Mouse (Mus musculus): Measurements from ENCODE around the gene Il1f5.
A peak's percentile ranks its signal among the peaks of the same experiment; 100 is the strongest.

Gene Il1f5

DNA sequence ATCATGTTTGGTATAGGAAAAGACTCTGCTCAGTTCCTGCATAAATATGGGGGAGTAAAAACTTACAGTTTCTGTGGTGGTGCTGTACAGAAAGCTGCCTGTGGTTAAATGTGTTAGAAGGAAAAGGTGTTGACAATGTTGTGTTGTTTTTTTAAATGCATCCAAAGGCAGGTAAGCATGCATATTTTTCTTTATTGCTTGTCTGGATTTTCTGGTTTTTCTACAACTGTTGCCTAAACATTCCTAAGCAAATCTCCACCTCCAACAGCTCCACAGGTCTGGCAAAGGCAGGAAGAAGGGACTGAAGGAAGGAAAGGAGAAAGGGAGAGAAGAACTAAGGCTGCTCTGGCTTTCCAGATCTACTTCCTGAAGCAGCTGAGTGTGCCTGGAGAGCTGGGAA lies at the start of gene Il1f5:
TSS of gene Il1f5 (plus strand) at position 301 of the 400 bp plus-strand sequence.
- no peak for DNase-seq (ENCODE audit: low spot score in 2 of 2)

DNA sequence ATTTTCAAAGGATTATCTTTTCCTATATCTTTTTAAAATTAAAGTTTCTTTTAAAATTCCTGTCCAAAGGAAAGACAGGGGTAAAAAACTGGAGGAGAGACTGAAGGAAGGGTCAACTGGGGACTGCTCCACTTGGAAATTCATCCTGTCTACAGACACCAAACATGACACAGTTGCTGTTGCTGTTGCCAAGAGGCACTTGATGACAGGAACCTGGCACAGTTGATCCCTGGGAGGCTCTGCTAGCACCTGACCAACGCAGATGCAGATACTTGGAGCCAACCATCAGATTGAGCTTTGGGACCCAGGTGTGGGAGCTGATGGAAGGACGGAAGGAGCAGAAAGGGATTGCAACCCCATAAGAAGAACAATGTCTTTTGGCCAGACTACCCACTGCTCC lies 49.6 kb upstream of the Il1f5 start:
- DNase-seq (ENCODE audit: low spot score in 2 of 2) = peak; percentile 8

DNA sequence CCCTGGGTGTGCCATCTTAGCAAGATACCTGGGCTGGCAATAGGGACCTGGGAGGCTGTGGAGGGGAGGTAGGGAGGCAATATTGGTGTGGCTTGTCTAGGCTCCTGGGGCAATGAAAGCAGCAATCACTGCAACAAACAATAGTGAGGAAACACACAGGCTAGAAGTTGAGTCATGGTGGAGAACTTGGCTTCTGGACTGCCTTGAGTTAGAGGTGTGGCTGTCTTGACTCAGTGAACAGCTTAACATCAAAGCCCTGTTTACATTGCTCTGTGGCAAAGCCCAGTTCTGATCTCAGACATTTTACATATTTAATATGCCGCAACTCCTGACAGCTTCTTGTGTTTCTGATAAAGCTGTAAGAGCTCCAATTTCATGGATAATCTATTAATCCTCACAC lies 9.3 kb upstream of the Il1f5 start:
- DNase-seq (ENCODE audit: low spot score in 2 of 2) = no peak

DNA sequence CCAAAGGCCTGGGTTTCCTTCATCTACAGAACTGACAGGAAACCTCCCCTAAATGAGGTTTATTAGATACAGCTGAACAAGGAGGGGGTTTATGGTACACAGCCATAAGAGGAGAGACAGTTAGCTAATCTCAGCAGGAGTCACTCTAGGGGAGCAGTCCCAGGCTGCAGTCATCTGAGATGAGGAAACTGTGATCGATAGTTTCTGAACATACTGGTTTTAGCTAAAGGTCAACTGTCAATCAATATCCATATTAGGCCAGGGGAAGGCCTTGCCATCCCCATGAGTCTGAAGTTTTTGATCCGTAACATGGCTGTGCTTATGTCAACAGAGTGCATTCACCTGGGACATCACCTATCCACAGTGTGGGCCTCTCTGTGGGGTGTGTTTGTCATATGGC lies 3.1 kb upstream of the Il1f5 start:
- DNase-seq (ENCODE audit: low spot score in 2 of 2) = no peak

- DNase-seq (ENCODE audit: low spot score in 2 of 2) = no peak
These were observed 1.6 kb upstream of the Il1f5 start for GRCm38 (mm10) chr2:24275146-24275545.

- DNase-seq (ENCODE audit: low spot score in 2 of 2) = no peak
These were observed 14.1 kb downstream of the Il1f5 start, which contains the start of gene Il1f10 for GRCm38 (mm10) chr2:24290896-24291295. TSS of gene Il1f10 (plus strand) at chr2:24291196.

DNA sequence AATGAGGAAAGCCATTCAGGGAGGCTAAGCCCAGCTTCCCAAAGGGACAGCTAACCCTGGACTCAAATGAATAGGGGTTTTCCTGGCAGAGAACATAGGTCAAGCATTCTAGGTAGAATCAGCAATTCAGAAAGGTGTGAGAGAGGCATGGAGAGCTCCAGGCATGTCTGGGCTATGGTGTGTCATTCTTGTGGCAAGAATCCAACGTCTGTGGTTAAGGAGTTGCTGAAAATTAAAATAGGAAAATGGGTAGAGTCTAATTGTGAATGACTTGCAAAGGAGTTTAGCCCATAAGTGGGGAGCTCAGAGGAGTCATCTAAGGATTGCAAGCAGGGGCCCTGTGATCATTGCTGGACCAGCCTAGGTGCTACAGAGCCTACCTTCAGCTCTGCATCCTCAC lies 17.9 kb downstream of the Il1f5 start:
- no peak for DNase-seq (ENCODE audit: low spot score in 2 of 2)

DNA sequence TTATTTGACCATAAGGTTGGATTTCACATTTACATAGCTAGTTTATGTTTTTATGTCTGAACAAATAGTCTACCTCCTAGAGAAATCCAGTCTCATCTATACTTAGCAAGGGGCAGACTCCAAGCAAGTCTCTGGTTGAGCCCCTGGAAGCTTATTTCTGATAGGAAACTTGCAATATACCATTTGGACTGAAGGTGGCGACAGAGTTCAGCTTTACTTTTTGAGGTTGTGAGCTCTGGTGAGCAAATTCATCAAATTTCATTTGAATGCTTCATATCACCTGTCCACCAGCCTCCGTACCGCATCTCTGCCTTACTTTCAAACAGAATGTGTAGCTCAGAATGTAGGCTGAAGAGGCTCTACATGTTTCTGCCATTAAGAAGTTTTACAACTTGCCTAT lies 20.1 kb downstream of the Il1f5 start:
- DNase-seq (ENCODE audit: low spot score in 2 of 2) = no peak

DNA sequence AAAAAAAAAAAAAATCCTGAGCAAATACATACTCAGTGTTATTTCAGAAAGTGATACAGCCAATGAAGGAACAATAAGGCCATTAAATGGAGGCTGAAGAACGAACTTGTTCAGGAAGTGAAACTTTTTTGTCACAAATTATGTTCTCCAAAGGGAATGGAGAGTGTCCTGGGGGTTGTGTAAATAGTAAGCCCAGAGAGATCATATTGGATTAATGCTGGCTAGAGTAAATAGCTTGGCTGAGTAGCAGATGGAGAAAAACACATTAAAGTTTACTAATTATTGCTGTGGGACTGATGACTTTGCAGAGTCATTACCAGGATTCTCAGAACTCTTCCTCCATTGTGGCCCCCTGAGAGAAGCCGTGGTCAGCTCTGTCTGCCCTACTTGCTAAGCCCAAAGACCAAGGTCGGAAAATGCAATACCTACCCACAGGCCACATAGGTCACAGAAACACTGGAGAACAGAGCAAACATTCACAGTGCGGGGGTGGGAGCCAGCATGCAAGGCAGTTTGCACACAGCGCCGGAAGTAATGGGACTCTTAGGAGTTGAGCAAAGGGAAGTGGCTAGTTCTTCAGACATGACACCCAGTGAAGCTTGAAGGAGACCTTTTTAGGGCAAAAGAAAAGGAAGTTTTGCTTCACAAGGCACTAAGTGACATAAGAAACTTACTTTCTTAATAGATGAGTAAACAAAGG lies 34.7 kb downstream of the Il1f5 start:
- peak in 1 of 2 experiments; percentile 2 for DNase-seq (ENCODE audit: low spot score in 2 of 2)

- DNase-seq (ENCODE audit: low spot score in 2 of 2) = no peak
These were observed 40.2 kb downstream of the Il1f5 start for GRCm38 (mm10) chr2:24316919-24317318.

DNA sequence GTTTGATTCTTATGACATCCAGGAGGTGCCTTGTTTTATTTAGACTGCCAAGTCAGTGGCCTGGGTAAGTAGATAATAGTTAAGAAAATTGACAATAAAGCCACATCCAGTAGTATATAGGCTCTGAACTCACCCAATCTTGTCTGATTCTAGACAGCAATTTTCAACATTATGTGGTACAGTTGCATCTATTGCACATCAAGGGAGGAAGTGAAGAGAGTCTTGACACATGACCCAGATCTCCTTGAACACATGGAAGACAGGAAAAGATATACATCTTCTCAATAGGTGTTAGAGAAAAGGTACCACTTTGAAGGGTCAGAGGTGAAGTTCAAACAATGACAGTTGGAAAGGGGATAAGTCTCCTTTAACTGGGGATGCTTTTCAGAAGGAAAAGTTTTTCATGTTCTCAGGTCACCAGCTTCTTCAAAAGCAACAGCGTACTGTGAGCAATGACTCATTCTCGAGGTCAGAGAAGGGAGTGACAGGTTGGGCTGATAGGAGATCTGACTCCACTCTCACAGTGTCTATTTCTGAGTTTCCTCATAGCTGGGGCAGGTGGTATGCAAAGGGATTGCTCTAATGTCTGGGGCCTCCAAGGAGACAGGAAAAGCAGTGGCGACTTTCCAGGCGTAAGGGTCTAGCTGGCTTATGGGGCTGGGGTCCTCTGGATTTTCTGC lies 41.3 kb downstream of the Il1f5 start:
- DNase-seq (ENCODE audit: low spot score in 2 of 2) = no peak

Data from heart, adult 9 months (tissue).